Mouse (Mus musculus) 3134 (cell line): ENCODE measurements at regions not wholly inside any gene's neighbourhood (a gene's known extent, or its start where the extent isn't known, plus 50 kb on each side); places are given as distances from the start of the nearest gene placed in this dataset.
A peak's percentile ranks its signal among the peaks of the same experiment; 100 is the strongest.
"Not testable (repeated sequence)": the region's sequence is repeated elsewhere in the genome, so short reads cannot be mapped to it uniquely, and the experiment has no call there.

Experiments used
- DNase-seq: peaks from one replicate; pipeline ENCODE4 v3.0.0-alpha.2; 2011; ENCODE audit warnings: low spot score; ENCODE audit not compliant: insufficient read length; ENCODE audit errors: extremely low read depth

DNA sequence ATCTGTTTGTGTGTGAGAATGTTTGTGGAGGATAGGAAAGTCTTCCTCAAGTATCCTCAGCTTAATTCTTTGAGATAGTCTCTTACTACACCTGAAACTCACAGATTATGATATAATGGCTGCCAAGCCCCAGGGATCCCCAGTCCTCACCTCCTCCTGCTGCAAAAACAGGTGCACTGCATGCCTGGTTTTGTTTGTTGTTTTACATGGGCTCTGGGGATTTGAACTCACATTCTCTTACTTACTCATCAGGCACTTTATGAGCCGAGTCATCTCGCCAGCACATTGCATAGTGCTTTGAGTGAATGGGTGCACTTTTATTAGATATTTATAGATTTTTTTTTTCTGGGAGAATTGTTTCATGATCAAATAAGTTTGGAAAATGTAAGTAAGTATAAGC is 56.3 kb downstream of the Mterf1b start:
- DNase-seq, result no peak

DNA sequence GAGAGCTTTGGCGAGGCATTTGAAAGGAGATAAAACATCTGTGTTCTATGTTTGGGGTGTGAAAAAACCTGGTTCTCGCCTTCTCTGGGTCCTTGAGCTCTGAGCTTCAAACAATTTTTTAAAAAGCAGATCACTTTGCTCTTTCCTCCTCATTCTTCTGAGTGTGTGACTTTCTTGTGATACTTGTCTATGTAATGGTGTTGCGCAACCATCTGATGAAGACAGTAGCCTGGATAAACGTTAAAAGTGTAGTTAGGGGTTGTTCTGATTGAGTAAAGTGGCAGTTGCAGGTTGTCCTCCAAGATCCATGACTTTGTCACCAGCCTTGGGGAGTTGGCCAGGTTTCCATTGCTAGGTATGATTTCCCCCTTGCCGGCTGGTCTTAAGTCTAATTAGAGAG is 62.1 kb downstream of the Mterf1b start:
- not testable (repeated sequence) for DNase-seq

DNA sequence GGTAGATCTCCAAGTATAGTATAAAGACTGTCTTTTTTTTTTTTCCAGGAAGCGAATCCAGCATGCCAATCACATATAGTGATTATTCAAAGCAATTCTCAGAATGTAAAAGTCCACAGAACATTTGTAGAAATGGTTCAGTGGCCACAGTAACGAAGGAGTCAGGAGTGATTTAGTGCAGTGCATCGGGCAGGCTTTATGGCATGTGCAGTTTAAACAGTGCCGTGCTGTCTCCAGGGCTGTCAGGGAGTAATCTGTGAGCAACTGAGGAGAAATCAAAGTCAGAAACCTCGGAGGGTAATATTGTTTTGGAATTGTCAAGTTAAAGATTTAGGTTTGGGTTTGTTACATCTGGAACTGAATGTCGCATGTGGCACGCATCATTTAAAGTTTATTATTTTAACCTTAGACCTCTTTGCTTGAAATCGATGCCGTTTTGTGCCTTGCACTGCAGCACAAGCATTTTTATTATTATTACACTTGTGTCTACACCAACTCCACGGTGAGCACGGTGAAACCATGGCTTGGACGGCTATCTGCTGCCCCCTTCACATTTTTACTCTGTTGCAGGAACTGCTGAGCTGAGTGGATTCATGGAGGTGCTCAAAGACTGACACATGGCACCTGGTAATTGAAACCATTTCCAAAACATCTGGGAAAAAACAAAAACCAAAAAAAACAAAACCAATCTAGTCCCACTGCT is 65.0 kb downstream of the Mterf1b start:
- DNase-seq, result no peak

DNA sequence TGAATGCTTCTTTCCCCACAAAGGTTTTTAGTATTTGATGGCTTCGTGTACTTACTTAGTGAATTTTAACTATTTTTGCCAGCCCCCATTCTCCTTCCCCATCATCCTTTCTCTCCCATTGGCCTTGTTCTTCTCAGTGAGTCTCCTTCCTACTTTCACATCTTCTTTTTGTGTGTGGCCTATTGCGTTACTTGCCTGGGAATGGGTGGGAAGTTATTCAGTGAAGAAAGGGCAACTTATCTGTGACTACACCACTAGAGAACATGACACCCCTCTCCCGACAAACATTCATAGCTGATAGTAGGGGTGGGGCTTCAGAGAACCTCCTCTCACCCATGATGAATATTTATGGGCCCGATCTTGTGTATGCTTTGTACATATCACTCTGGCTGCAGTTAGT is 67.1 kb downstream of the Mterf1b start:
- DNase-seq, result no peak

DNA sequence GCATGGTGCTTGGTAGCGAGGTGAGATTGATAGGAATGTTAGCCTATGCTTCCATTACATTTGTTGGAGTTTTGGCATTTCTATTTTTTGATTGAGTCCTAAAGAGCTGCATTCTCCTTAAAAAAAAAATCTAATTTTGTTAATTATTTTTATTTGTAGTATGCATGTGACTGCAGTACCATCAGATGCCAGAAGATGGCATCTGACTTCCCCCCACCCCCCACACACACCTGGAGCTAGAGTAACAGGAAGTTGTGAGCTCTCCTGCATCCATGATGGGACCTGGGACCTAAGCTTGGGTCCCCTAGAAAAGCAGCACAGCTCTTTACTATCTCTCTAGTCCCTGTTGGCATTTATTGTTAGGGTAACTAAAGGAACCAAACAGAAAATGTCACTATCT is 70.5 kb downstream of the Mterf1b start:
- no peak for DNase-seq

DNA sequence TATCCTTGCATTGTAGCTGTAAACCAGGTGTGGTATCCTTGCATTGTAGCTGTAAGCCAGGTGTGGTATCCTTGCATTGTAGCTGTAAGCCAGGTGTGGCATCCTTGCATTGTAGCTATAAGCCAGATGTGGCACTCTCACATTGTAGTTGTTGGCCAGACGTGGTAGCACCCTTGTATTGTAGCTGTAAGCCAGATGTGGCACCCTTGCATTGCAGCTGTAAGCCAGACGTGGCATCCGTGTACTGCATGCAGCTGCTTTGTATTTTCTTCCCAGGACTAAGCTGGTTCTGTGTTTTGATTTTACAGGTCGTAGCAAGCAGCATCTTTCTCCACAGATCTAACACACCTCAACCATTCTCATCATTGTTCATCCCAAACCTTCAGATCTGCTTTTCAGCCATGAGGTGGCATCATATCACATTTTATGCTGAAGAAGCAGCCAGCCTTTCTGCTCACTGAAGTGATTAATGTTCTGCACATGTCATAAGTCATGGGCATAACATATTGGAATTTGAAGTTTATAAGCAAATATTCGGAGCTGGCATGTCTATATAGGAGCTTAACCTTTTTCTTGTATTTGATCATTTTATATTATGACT is 71.5 kb downstream of the Mterf1b start:
- no peak for DNase-seq

DNA sequence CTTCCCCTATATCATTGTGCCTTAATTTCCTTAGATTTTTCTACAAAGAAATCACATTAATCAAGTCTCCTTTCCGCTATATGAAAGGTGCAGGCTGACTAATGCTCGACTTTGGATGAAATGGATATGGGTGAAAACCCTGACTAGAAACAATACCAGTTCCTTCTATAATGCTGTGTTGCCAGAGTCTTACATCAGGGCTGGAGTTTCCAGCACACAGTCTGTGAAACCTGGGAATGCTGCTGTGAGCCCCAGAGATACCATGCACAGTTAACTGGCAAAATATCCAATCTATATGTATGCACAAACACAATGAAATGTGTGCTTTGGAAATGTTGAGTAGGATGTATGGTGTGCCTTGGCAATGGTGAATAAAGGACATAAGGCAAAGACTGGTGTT is 75.5 kb downstream of the Mterf1b start:
- no peak for DNase-seq

DNA sequence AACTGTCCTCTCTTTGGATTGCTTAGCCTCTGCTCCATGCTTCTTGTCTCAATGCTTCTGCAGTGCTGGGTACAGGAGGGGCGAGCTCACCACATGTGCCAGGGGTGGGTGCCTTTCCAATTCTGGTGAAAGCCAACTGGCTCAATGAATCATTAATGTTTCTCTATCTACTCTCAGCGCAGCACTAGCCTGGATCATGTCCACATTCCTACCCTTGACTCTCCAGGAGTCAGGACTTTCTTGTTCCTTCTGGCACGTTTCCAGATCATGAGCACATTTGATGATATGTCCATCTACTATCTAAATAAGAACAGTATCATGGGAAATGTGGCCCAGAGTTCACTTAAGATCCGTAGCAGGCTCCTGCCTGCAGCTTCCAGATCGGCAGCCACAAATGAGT is 80.8 kb downstream of the Mterf1b start:
- no peak for DNase-seq

DNA sequence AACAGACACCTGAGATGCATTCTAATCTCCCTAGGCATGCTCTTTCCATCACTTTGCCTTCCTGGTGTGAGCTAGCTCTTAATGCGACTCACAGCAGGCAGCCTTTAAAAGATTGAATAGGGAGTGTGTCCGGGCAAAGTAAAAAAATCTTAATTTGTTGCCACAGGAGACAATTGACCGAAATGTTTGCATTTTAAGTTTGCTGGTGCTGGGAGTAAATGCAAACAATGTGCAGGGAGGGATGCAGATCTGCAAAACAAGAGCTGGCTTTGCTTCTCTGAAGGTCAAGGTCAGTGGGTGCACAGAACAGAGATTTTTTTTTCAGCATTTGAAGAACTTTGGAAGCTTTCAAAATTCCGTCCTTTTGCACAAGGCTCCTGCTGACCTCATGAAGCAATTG is 111.4 kb downstream of the Mterf1b start:
- no peak for DNase-seq

DNA sequence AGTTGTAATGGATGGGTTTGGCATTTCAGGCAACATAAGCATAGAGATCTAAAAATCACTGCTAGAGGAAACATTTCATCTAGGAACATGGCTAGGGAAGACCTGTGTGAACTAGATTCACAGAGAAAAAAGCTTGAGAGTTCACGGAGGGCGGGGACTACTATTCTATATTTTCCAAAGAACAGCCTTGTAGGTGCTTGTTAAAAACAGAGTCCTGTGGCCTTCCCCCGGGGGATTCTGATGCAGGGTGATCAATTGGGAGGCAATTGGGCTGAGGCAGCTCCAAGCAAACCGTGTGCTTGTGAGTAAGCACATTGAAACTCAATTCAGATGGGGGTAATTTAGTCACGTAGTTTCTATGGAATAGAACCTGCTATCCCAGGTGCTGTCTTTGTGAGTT is 112.0 kb downstream of the Mterf1b start:
- no peak for DNase-seq

DNA sequence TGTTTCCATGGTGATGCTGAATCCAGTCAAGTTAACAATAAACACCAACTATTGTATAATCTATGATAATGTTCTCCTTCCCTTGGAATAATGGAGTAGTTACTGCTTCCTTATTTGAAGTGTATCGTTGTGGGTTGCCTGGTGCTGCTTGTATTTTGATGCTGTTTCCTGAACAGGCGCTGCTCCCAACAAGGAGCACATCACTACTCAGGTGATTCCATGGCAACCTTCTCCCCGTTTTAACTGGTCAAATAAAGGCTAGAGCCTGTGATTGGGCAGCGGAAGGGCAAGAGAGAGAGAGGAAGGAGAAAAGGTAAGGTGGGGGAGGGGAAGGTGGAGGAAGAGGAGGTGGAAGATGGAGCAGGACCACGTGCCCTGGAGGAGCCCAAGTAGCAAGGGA is 116.3 kb downstream of the Mterf1b start:
- DNase-seq, result no peak

DNA sequence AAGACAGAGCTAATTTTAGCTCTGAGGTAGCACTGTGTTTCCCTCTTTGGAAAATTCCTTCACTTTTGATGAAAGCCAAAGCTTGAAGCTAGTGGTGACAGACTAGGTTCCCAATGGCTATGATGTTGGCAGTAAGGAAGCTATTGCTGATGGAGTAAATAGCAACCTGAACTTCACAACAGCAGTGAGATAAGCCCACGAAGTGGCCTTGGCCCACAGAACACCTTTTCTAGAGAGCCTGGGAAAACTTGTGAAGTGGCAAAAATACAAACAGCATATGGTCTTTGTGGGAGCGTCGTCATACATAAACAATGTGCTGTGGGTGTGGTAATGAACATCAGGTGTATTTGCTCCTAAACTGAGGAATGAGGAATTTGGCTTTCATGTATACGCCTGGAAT is 119.0 kb downstream of the Mterf1b start:
- DNase-seq, result no peak

DNA sequence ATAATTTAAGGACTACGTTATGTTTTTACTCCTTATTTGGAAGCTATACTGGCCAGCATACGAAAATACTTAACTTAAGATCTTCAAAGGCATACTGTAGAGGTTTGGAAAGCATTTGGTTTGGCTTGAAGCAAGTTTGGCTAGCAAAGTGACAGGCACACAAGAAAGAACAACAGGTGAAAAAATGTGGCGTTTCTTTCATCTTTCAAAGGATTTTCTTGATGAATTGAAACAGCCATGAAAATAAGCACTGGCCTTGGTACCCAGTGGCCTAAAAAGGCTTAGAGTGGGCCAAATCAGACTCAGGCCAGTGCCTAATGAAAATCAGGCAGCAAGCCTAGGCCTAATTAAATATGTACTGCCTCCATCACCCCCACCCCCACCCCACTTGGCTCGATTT is 119.4 kb downstream of the Mterf1b start:
- no peak for DNase-seq

DNA sequence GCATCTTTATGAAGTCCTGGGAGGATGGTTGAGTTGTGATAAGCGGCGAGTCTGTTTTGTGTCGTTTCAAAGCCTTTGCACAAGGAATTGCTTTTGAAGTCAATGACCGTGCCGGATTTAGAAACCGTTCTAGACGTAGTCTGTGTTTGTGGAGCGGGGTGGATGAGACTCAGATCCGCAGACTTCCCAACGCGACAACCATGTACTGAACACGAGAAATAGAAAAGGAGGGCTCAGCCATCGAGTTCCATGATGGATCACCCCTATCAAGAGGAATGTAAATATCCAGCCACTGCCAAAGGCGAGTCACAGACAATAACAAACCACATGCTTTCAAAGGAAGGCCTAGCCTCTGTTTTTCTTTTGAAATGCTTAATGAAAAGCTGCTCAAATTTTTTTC is 120.5 kb downstream of the Mterf1b start:
- DNase-seq, result no peak

DNA sequence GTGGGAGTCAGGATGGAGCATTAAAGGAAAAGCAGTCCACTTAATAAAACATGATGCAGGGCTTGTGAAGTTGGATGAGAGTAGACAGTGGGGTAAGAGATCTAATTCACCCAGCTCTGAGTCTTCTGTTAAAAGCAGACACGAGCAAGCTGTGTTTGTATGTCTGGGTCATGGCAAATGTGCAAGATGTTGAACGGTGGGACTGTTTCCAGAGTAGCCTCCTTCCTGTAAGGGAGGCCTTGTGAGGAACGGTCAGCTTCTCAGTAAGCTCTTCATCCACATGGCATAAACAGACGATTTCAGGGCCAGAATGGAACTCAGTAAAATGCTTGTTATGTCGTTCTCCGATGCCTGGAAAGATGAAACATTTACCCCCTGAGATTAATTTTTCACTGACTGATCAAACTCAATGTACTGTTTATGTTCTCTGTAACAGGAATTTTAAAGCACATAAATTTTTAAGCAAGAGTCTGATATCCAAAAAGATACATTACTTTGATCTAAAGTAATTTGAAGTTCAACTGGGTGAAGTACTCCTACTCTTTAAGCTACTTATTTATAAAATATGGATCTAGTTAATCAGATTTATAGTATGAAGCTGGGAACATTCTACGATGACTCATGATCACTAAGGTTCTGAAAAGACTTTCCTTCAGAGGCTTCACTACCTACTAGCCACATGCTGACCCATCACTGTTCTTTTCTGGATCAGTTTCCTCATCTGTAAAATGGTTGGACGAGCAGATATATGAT is 130.6 kb downstream of the Mterf1b start:
- no peak for DNase-seq

DNA sequence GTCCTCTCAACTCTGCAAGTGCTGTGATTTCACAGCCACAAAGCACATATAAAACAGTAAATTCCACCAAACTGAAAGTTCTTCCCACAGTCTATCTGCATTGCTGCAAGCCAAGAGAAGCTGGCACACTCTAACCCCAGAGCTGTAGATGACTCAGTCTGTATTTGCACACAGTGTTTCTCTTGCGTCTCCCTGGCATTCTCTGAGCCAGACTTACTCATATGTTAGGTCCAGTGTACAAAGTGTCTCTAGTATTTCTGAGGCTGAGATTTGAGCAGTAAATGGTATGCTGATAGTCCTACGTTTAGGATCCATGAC is 131.2 kb downstream of the Mterf1b start:
- peak; percentile 16 for DNase-seq

DNA sequence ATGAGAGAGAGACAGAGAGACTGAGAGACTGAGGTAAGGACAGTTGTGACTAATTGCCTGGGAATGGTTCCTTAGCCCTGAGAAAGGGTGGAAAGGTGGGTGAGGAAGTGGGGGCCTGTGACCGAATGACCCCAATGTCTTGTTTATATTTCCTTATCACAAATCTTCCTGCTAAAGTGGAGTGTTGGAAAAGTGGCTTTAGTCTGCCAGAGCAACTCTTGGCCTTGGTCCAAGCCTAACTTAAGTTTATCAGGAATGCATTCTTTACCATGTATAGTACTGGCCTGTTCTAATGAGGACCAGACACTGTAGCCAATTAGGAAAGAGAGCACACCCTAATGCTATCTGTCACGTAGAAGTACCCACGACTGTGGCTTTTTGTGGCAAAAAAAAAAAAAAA is 133.6 kb downstream of the Mterf1b start:
- DNase-seq, result no peak

DNA sequence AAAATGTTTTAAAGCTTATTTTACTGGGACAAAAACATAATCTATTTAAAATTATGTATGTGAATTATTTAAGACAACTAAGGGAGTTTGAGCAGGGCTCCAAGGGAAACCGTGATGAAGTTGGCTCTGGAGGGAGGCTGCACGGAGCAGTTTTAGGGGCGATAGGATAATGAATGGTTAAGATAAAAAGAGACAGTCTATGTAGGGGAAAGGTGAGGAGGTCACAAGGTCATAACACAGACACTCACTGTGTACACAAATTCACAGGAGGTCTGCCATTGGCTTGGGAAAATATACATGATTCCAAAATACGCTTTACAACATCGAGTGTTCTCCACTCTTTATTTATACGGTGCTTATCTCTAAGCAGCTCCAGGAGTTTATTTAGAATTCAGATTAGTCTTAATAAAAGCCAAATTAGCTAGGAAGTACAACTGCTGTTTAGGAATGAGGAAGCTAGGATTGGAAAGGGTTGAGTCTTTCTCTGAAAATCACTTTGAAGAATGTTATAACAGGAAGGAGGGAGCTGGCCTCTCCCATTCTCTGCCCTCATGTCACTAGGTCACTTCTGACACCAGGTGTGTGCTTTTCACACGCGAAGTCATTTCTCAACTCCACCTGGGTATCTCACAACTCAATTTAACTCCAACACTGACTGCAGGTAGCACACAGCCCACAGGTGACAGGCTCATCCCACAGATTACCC is 134.3 kb downstream of the Mterf1b start:
- no peak for DNase-seq

DNA sequence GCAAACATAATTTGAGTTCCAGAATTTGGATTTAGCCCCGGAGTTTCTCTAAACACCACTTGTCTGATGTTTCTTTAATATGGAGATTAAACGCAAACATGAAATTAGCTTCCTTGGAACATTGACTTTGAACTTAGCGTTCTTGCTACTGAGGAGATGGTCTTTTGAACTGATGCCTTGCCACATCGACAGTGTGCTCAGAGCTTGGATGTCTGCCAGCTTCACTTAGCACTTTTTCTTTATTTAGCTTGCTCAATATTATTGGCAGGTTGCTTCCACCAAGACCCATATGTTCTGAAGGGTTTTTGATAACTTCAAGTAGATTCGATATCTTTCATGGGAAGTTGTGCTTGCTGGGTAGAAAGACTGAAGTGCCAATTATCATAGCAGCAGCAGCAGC is 143.5 kb downstream of the Mterf1b start:
- no peak for DNase-seq

DNA sequence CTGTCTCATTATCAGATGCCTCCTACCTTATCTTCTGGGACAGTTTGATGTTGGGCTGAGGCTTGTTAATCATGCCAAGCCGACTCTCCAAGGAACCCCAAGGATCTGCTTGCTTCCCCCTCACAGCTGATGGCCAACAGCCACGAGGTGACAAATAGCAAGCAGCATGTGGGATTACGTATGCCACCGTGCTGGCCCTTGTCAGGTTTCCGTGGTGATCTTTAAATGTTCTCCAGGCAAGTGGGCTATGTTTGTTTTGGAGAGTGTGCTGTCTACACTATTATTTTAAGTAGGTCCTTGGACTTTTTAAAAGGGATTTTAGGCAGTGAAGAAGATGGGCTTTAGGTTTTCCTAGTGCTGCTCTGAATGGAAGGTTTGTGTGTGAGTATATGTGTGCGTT is 149.8 kb downstream of the Mterf1b start:
- no peak for DNase-seq

DNA sequence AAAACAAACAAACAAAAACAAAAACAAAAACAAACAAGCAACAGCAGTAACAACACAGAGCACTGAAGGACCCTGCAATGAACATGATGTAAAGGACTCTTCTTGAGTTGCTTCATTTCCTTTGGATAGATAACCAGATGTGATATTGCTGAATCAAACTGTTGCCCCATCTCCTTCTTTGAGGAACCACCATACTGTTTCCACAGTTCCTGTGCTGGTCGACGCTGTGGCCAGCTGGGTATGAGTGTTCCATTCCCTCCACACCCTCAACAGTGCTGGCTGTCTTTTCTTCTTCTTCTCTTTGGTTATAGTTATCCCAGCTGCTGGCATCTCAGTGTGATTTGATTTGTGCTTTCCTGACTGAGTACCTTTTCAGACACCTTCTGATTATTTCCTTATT is 152.3 kb downstream of the Mterf1b start:
- DNase-seq, result no peak

DNA sequence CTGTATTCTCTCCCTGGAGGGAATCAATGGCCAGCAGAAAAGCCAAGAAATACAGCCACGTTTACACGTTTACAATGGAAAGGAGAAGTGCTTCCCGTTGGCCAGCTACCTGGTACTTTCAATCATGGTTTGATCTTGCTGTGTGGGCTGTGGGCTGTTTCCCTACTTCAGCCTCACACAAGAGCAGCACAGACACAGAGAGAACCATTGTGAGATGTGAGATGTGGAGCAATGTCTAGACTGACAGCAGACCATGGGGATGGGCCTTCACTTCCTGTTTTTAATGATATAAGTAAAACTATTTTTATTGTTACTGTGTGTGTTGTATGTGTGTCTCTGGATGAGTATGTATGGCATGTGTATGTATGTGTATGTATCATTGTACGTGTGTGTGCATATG is 156.2 kb downstream of the Mterf1b start:
- DNase-seq, result no peak
